Mouse (Mus musculus): Measurements from ENCODE around the gene Rdh9.
"Not testable (repeated sequence)": the region's sequence is repeated elsewhere in the genome, so short reads cannot be mapped to it uniquely, and the experiment has no call there.

The Rdh9 gene

DNA sequence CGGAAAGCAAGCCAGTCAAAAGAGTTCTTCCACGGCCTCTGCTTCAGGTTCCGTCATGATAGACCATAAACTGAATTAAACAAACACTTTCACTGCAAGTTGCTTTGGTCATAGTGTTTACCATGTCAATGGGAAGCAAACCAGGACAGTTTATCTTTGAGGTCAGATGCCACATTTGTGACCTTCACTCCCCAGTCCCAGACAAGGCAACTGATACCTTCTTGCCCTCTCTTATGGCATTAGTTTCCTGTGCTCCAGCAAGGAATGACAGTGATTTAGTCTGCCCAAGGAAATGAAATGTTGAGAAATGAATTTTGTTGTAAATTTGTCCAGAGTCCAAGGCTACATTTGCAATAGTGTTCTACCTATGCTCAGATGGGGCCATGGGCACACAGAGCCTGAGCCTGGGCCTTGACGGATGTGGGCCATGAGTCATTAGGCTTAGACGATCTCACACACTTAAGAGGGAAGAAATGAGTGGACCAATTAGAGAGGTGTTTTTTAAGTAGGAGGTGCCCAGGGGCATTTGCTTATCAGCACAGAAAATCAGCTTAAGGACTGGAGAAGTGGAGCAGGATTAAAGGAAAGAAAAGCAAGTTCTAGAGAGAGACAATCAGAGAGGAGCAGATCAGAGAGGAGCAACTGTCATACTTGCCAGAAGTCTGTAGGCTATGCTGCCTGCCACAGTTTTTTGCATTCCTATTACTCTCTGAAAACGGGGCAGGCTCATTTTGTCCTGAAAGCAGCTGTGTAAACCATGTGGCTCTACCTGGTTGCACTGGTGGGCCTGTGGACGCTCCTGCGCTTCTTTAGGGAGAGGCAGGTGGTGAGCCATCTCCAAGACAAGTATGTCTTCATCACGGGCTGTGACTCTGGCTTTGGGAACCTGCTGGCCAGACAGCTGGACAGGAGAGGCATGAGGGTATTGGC is 16.7 kb upstream of the Rdh9 start, which contains the start of the genes Rdh1 and Rdh16f1:
Gene Rdh1 (plus strand): TSS at position 541 of the 930 bp plus-strand sequence.
Gene Rdh16f1 (plus strand): TSS at position 607 of the 930 bp plus-strand sequence.
- peak; percentile 1 for DNase-seq

DNA sequence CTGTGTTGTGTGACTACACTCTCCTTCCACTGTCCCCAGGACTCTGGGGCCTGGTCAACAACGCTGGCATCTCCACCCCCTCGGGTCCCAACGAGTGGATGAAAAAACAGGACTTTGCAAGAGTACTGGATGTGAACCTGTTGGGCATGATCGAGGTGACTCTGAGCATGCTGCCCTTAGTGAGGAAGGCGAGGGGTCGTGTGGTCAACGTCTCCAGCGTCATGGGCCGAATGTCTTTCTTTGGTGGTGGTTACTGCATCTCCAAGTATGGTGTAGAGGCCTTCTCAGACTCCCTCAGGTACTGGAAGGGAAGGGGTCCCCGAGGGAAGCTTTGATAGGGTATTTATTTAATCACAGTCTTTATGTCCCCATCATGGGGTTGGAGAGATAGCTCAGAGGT is 13.3 kb upstream of the Rdh9 start:
- DNase-seq = not testable (repeated sequence)

DNA sequence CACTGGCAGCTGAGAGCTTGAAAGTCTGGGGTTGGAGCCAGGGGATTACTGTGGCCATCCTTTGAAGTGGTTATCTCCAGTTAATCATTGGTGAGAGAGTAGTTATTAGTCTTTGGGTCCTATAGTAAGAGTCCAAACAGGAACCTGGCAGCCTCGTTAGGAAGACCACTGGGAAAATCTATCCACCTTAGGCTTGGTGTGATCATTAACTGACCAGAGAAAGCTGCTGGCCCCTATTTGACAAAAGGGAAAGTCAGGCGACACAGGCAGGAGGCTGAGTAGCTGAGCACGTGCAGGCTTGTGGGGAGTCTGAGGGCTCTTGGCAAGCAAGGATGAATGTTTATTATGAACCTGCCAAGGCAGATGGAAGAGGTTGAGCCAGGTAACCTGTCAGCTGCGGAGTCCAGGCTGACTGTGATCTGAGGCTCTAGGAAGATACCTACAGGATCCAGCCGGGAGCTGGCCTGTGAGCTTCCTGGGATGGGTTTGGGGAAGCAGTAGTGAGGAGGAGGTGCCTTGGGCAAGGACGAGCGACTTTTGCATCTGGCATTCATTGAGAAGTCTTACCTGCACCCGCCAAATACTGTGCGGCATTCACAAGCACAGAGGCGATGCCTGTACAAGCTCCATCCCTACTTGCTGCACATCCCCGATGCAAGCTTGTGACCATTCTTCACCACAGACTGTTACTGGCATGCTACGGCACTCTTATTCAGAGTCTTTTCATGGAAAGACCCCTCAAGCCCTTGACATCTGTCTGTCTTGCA is 12.1 kb upstream of the Rdh9 start:
- DNase-seq = peak; percentile 77

DNA sequence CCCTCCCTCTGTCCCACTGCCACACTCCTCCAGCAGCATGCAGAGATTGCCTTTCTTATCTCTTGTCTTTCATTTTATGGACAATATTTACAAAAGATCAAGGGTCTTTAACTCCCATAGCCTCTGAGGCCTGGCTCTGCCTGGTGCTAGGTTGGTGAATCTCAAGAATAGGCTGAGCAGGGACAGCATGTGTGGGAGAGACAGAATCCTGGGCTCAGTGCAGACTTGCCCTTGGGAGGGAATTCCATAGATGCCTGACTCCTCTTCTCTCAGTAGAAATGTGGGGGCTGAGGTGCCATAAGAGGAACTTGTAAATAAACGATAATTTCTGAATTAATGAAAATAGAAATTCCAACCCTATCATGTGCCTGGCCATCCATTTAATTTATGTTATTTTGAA is 9.6 kb upstream of the Rdh9 start:
- no peak for DNase-seq

DNA sequence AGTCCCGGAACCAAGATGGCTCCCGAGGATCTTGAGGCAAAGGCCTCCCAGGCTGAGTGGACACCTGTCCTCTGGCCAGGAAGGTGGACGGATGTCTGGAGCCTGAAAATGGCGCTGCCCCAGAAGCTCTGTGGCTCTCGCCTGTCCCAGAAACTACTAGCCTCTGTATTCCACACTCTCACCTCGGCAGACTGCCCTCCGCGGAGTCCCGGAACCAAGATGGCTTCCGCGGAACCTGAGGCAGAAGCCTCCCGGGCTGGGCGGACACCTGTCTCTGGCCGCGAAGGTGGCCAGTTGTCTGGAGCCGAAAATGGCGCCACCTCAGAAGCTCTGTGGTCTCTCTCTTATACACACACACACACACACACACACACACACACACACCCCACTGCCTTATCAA is 6.1 kb downstream of the Rdh9 start:
- DNase-seq = not testable (repeated sequence)

DNA sequence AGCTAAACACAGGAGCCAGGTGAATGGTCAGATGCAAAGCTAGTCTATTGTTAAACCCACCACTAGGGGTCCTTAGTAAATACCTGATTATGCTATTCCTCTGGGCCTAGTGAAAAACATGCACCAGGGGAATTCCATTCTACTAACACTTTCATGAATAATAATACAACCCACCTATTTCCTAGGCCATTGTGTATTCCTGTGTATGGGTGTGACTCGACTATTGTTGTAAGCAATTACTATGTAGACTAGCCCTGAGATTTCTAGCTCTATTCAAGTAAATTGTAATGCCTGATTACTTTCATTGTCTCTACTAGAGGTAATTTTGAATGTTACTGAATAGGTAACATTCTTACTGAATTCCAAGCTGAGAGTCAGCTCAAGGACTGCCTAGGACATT is 9.2 kb downstream of the Rdh9 start:
- not testable (repeated sequence) for DNase-seq

DNA sequence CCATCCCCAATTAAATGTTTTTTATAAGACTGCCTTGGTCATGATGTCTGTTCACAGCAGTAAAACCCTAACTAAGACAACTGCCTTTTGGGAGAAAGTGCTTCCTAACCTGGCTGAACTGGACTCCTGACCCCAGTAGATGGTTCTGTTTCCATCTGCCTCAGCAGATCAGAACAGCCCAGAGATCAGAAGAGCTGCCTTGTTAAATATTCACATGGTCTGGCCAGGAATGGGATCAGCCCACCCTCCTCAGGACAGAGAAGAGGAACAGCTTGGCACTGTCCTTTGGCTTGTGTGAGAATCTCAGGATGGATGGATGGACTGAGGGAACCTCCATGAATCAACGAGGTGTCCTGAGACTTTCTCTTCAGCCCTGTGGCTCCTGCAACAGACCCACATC is 23.1 kb downstream of the Rdh9 start:
- DNase-seq = peak; percentile 66

DNA sequence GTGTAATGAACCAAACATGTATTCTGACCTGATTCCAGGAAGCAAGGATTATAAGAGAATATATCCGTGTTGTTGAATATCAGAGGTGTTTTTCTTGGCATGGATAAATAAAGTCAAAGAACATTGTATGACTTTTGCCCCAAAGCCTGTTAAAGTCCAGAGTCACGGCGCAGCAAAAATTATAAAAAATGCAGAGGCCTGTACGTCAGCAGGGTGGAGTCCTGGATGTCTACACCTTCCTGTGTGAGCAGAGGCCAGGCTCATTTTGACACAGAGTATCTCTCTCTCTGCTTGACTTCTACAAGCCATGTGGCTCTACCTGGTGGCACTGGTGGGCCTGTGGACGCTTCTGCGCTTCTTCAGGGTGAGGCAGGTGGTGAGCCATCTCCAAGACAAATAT is 24.7 kb downstream of the Rdh9 start, which contains the start of gene Rdh16:
Gene Rdh16 (plus strand): TSS at position 262 of the 400 bp plus-strand sequence.
- DNase-seq = peak; percentile 64

DNA sequence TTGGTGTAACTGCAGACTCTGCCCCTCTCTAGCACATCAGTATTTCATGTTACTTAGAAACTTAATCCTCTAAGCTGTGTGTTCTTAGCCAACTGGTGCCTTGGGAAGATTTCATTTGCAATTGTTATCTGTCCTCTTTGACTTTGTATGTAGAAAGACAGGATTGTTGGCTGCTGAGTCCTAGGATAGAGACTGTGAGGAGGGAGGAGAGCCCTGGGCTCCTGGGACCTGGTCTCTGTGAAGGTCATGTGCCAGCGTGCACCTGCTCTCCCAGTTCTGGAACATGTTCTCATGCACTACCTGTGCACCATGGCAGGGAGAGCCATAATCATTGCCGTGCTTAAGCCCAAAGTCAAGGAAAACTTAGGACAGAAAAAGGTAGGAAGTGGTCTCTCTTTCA is 25.4 kb downstream of the Rdh9 start:
- DNase-seq = no peak

DNA sequence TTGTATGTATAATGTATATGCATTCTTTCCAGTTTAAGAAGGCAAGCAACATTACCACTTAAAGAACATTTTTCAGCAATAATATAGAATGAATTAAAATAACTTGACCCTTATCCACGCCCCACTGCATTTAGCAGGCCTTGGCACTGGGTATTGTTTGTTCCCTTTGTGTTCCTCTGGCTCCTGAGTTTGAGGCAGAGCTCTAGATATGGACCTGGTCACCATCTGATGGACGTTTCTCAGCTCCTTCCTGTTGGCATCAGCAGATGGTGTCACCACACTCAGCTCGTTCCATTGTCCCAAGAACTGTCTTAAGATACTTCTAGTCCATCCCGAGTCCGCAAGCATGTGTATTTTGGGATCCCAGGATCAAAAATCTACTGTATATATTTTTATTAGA is 26.1 kb downstream of the Rdh9 start:
- DNase-seq = no peak

DNA sequence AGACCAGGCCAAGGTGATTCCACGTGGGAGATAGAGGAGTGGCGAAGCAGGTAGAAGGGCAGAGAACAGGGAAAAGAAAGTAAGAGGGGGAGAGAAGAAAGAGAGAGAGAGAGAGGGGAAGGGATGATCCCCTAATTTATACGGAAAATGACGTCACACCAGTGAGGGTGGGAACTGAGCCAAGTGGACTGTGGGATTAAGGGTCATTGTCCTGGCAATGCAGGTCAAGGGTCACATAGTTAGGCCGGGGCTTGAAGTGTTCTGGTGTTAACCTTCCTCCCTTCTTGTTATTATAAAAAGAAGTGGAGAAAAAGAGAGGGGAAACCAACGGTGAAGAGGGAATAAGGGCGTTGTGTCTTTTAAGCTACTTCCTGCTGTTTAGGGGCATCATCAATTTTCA is 28.2 kb downstream of the Rdh9 start:
- DNase-seq = peak; percentile 20

DNA sequence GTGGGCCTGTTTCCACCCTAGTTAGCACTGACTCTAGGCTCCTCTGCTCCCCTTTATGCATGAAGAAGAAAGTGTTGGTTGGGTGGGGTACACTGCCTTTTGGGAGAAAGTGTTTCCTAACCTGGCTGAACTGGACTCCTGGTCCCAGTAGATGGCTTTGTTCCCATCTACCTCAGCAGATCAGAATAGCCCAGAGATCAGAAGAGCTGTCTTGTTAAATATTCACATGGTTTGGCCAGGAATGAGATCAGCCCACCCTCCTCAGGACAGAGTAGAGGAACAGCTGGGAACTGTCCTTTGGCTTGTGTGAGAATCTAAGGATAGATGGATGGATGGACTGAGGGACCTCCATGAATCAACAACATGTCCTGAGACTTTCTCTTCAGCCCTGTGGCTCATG is 39.7 kb downstream of the Rdh9 start:
- DNase-seq = peak; percentile 32

DNA sequence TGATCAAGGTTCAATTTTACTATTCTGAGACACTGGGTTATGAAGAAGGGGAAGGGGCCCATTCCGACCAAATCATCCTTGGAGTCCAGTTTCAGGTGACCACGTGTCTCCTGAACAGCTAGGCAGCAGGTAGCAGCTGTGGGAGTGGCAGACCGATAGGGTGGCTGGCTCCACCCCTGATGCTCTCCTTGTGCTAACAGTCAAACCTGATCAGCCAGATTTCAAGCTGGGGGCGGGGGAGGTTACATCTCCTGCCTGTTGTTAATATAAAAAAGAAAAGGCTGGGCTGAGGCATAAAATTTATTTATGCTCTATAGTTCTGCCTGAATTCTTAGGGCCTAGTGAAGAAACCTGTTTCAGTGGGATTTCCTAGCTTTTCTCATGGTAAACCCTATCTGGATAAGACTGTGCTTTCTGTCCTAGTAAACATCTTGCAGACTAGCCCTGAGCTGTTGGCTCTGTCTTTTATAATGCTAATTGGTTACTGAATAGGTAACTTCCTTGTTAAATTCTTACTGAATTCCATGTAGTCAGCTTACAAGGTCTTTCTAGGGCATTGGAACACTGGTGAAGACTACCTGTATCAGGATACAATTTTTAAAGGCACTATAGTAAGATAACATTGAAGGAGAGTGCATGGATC is 41.2 kb downstream of the Rdh9 start:
- DNase-seq = not testable (repeated sequence)

DNA sequence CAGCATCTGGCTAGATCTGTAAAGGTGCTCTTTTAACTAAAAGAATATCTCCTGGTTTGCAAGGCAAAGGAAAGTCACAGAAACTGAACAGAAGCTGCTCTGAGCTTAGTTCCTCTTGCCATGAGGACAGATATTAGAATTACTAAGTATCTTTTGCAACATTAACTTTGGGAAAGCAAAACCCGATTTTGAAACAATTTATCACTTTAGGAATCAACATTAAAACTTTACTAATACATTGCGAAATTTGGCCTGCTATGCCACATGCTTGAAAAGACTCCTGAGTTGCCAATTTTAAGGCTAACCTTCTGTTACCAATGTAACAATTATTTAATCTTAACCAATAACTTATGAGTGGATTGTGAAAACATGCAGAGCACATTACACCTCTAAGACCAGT is 45.6 kb downstream of the Rdh9 start:
- not testable (repeated sequence) for DNase-seq

DNA sequence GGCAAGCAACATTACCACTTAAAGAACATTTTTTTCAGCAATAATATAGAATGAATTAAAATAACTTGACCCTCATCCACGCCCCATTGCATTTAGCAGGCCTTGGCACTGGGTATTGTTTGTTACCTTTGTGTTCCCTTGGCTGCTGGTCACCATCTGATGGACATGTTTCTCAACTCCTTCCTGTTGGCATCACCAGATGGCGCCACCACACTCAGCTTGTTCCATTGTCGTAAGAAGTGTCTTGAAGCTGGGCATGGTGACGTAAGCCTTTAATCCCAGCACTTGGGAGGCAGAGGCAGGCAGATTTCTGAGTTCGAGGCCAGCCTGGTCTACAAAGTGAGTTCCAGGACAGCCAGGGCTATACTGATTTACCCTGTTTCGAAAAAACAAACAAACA is 49.2 kb downstream of the Rdh9 start:
- peak; percentile 33 for DNase-seq

DNA sequence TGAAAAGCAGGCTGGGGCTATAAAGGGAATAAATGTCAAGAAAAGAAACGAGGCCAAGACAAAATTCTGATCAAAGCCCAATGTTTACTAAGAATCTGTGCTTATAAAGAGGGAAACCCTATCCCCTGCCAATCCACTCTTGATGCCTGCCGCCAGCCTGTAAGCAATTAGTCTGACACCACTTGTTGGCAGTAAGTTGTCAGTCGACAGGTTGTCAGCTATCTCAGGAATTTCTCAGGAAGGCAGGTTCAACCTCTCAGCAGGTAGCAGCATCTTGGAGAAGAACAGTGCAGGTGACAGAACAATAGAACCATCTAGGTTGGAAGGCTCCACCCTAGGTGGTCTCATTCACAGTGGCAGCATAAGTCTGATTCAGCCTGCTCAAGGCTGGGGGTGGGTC is 52.9 kb downstream of the Rdh9 start:
- no peak for DNase-seq

DNA sequence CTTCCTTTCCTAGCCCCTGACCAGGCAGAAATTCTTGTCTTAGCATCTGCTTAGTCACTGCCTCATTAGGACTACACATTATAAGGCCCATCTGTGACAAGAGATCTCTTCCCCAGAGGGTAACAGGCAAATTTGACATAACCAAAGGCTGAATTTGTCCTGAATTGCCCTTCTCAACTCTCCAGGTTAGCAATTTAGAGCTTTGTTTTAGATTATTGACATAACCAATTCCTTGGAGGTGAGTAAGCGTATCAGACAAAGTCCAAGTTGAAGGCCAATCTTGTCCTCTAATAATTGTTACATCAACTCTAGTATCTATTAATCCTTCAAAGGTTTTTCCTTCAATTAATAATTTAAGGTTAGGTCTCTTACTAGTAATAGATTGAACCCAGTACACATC is 58.0 kb downstream of the Rdh9 start:
- peak; percentile 22 for DNase-seq

DNA sequence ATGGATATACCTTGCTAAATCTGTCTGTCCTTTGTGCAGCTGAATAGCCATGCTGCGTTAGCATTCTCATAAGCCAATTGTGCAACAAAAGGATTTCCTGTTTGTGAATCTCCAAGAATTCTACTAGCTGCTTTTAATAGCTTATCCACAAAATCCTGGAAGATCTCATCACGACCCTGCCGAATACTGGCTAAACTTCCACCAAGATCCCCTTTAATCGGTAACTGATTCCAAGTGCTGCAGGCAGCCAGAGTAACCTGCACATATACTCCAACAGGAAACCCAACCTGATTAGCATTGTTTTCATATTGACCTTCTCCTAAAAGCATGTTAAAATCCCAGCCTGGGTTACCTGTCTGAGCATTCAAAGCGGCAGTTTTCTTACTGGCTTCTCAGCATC is 59.1 kb downstream of the Rdh9 start:
- DNase-seq = peak; percentile 65

DNA sequence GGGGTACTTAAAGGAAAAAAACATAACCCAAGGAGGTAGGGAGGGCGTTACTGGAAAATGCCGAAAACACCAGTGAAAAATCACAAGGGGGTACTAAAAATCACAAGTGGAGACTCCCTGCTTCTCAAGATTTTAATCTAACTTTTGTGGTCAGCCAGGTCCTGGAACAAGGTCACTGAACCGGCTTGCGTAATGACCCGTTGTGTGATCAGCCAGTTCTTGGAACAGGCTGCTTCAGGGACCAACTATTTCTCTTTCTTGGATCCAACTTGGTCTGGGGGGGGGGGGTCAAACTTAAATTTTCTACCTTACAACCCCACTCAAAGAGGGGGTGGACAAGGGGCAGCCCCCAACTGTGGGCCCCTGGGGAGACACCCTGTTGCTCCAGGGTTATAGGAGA is 61.6 kb downstream of the Rdh9 start:
- DNase-seq = not testable (repeated sequence)

DNA sequence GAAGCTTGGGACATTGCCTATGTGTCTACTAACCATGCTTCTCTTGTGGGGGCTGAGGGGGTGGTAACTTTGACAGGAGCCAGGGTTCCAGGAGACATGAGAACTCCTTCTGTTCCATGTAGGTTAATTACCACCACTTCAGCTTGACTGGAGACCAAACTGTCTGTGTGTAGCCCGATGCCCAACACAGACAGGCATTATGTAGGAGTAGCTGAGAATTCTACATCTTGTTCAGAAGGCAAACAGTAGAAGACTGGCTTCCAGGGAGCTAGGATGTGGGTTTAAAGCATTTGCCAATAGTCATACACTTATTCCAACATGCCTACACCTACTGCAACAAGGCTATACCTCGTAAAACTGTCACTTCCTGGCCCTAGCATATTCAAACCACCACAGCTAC is 62.4 kb downstream of the Rdh9 start:
- no peak for DNase-seq

DNA sequence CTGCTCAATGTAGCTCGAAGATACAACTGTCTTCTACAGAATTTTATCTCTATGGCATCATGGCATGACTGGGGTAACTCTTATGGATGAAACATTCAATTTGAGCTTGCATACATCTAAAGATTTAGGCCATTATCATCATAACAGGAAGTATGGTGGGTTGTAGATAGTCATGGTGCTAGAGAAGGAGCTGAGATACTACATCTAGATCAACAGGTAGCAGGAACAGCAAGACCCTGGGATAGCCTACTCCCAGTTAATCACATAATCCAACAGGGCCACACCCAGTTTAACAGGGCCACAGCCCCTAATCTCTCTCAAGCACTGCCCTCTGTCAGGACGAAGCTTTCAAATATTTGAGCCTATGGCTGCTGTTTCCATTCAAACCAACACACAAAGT is 64.6 kb downstream of the Rdh9 start:
- no peak for DNase-seq

Measured in kidney, postnatal 14 days (tissue).